Mouse (Mus musculus) forebrain, embryonic 12.5 days (tissue): ENCODE data around the gene Uhrf1bp1l. TPM values are rescaled to one million over a fixed set of nuclear protein-coding genes. Genes with fewer than 3 reads are reported as not detected.

Source experiments
- ATAC-seq: fragments of 200-750 bp; cut with Nextera tagmentation; 2 replicates; pipeline ENCODE4 v1.8.0; 2017; ENCODE audit warnings: moderate TSS enrichment; ENCODE audit not compliant: low FRiP score
- H3K27ac ChIP-seq: fragments of 300-500 bp; sonication (generic); 2 replicates; pipeline ENCODE4 v1.5.1; 2016; ENCODE audit warnings: mild to moderate bottlenecking
- H3K27me3 ChIP-seq: fragments of 300-500 bp; sonication (generic); 2 replicates; pipeline ENCODE4 v1.6.1; 2016; ENCODE audit warnings: mild to moderate bottlenecking
- H3K36me3 ChIP-seq: fragments of 300-500 bp; sonication (generic); replicated peaks from 2 replicates; pipeline ENCODE4 v1.6.1; 2016; ENCODE audit warnings: mild to moderate bottlenecking
- H3K4me1 ChIP-seq: fragments of 300-500 bp; sonication (generic); 2 replicates; pipeline ENCODE4 v1.6.1; 2016
- H3K4me2 ChIP-seq: fragments of 300-500 bp; sonication (generic); 2 replicates; pipeline ENCODE4 v1.6.1; 2016; ENCODE audit warnings: mild to moderate bottlenecking, moderate library complexity
- H3K4me3 ChIP-seq: fragments of 300-500 bp; sonication (generic); replicated peaks from 2 replicates; pipeline ENCODE4 v1.5.1; 2016; ENCODE audit warnings: mild to moderate bottlenecking
- H3K9ac ChIP-seq: fragments of 300-500 bp; sonication (generic); 2 replicates; pipeline ENCODE4 v1.6.1; 2016; ENCODE audit warnings: mild to moderate bottlenecking
- H3K9me3 ChIP-seq: fragments of 300-500 bp; sonication (generic); 2 replicates; pipeline ENCODE4 v1.6.1; 2016
- WGBS: fragments of 180-500 bp; shearing (Covaris S2); methylation state at CpG from one replicate; pipeline ENCODE4 v1.1.7; 2016; 5-methylcytosine and 5-hydroxymethylcytosine counted together
- polyA plus RNA-seq: library from polyadenylated mRNA; unstranded; fragments of >200 nt; fragmentation: Nextera tagmentation; extraction: Ambion mirVana; gene quantifications from 2 replicates; pipeline ENCODE4 v1.2.1, GENCODE M21; 2016

The Uhrf1bp1l gene
- polyA plus RNA-seq, 1 experiment from 2014 or later: 36.9 TPM

GRCm38 (mm10) chr10:89819146-89819545 lies 74.4 kb downstream of the Uhrf1bp1l start:
- no peaks in the 10 kb centered on the region for H3K27me3 ChIP-seq
- ATAC-seq: no peak
- H3K9ac ChIP-seq: no peak overlapping the region
- WGBS: 92% methylated on average over 4 of the region's 4 CpGs
- no peak overlapping the region for H3K4me2 ChIP-seq
- H3K4me3 ChIP-seq: no peak overlapping the region
- H3K9me3 ChIP-seq: no peaks in the 10 kb centered on the region
- H3K27ac ChIP-seq: no peak overlapping the region
- H3K4me1 ChIP-seq: no peaks in the 10 kb centered on the region
- H3K36me3 ChIP-seq: peaks cover 18% of the 10 kb centered on the region

GRCm38 (mm10) chr10:89823906-89824305 lies 79.1 kb downstream of the Uhrf1bp1l start:
- ATAC-seq: no peak
- Histone ChIP-seq H3K4me1 (no peaks in the 10 kb centered on the region), H3K36me3 (no peaks in the 10 kb centered on the region), H3K27me3 (no peaks in the 10 kb centered on the region), H3K4me3 (no peak overlapping the region), H3K4me2 (no peak overlapping the region), H3K9ac (no peak overlapping the region), H3K27ac (no peak overlapping the region), H3K9me3 (no peaks in the 10 kb centered on the region)
- WGBS: 53% methylated on average over 2 of the region's 2 CpGs

- Histone ChIP-seq H3K9ac (no peak overlapping the region), H3K36me3 (no peaks in the 10 kb centered on the region), H3K27ac (no peak overlapping the region), H3K4me2 (no peak overlapping the region), H3K4me1 (no peaks in the 10 kb centered on the region), H3K9me3 (no peaks in the 10 kb centered on the region), H3K4me3 (no peak overlapping the region), H3K27me3 (no peaks in the 10 kb centered on the region)
- no peak for ATAC-seq
- WGBS: 65% methylated on average over 3 of the region's 3 CpGs
These were observed 82.1 kb downstream of the Uhrf1bp1l start for GRCm38 (mm10) chr10:89826896-89827295.

GRCm38 (mm10) chr10:89832334-89832733 lies 87.5 kb downstream of the Uhrf1bp1l start:
- WGBS: 81% methylated on average over 4 of the region's 4 CpGs
- H3K27me3 ChIP-seq: no peaks in the 10 kb centered on the region
- no peak overlapping the region for H3K27ac ChIP-seq
- no peak overlapping the region for H3K4me3 ChIP-seq
- H3K4me1 ChIP-seq: no peaks in the 10 kb centered on the region
- H3K9me3 ChIP-seq: no peaks in the 10 kb centered on the region
- ATAC-seq: no peak
- no peak overlapping the region for H3K9ac ChIP-seq
- H3K4me2 ChIP-seq: no peak overlapping the region
- no peaks in the 10 kb centered on the region for H3K36me3 ChIP-seq

GRCm38 (mm10) chr10:89833166-89833565 lies 88.4 kb downstream of the Uhrf1bp1l start:
- Histone ChIP-seq H3K4me1 (no peaks in the 10 kb centered on the region), H3K27me3 (no peaks in the 10 kb centered on the region), H3K4me2 (no peak overlapping the region), H3K4me3 (no peak overlapping the region), H3K27ac (no peak overlapping the region), H3K9ac (no peak overlapping the region), H3K36me3 (no peaks in the 10 kb centered on the region), H3K9me3 (no peaks in the 10 kb centered on the region)
- ATAC-seq: no peak
- WGBS: 86% methylated on average over 10 of the region's 10 CpGs

DNA sequence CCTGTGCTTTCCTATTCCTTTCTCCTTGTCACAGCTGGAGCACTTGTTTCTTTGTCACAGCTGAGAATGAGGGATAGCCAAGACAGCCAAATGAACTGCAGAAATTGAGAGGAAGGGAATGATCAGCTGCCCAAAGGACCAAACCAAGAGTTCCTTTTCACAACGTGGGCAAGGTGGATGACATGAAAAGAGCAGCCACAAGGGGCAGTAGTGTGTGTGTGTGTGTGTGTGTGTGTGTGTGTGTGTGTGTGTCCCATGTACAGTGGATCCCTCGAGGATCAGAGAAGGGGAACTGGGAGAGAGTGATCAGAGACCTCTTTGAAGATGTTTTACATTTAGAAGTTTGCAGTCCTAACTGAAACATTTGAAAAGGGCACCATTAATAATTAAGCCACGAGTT lies 92.7 kb downstream of the Uhrf1bp1l start:
- no peak overlapping the region for H3K4me3 ChIP-seq
- no peaks in the 10 kb centered on the region for H3K27me3 ChIP-seq
- WGBS: 51% methylated on average over 3 of the region's 3 CpGs
- H3K36me3 ChIP-seq: no peaks in the 10 kb centered on the region
- no peaks in the 10 kb centered on the region for H3K9me3 ChIP-seq
- H3K9ac ChIP-seq: no peak overlapping the region
- ATAC-seq: no peak
- no peak overlapping the region for H3K27ac ChIP-seq
- no peaks in the 10 kb centered on the region for H3K4me1 ChIP-seq
- H3K4me2 ChIP-seq: no peak overlapping the region

GRCm38 (mm10) chr10:89838834-89839233 lies 94.0 kb downstream of the Uhrf1bp1l start:
- Histone ChIP-seq H3K9ac (no peak overlapping the region), H3K4me3 (no peak overlapping the region), H3K4me2 (no peak overlapping the region), H3K36me3 (no peaks in the 10 kb centered on the region), H3K9me3 (no peaks in the 10 kb centered on the region), H3K27ac (no peak overlapping the region), H3K4me1 (no peaks in the 10 kb centered on the region), H3K27me3 (no peaks in the 10 kb centered on the region)
- no peak for ATAC-seq
- 91% methylated on average over 3 of the region's 3 CpGs for WGBS

- no peaks in the 10 kb centered on the region for H3K4me1 ChIP-seq
- H3K36me3 ChIP-seq: no peaks in the 10 kb centered on the region
- ATAC-seq: no peak
- no peaks in the 10 kb centered on the region for H3K27me3 ChIP-seq
- no peak overlapping the region for H3K4me2 ChIP-seq
- 97% methylated on average over 6 of the region's 6 CpGs for WGBS
- H3K27ac ChIP-seq: no peak overlapping the region
- no peak overlapping the region for H3K4me3 ChIP-seq
- H3K9me3 ChIP-seq: 0 out of 2 replicates have a peak, but pooled peaks cover 3% of the 10 kb centered on the region
- H3K9ac ChIP-seq: no peak overlapping the region
These were observed 106.2 kb downstream of the Uhrf1bp1l start for GRCm38 (mm10) chr10:89850951-89851350.

- Histone ChIP-seq H3K9ac (no peak overlapping the region), H3K4me2 (no peak overlapping the region), H3K4me3 (no peak overlapping the region), H3K9me3 (no peaks in the 10 kb centered on the region), H3K36me3 (no peaks in the 10 kb centered on the region), H3K4me1 (no peaks in the 10 kb centered on the region), H3K27ac (no peak overlapping the region), H3K27me3 (no peaks in the 10 kb centered on the region)
- 85% methylated on average over 5 of the region's 5 CpGs for WGBS
- no peak for ATAC-seq
These were observed 110.6 kb downstream of the Uhrf1bp1l start for GRCm38 (mm10) chr10:89855251-89855875.

GRCm38 (mm10) chr10:89856286-89856685 lies 111.5 kb downstream of the Uhrf1bp1l start:
- Histone ChIP-seq H3K27ac (no peak overlapping the region), H3K36me3 (no peaks in the 10 kb centered on the region), H3K4me2 (no peak overlapping the region), H3K4me3 (no peak overlapping the region), H3K9me3 (no peaks in the 10 kb centered on the region), H3K4me1 (no peaks in the 10 kb centered on the region), H3K9ac (no peak overlapping the region), H3K27me3 (no peaks in the 10 kb centered on the region)
- no peak for ATAC-seq
- 92% methylated on average over 7 of the region's 7 CpGs for WGBS

DNA sequence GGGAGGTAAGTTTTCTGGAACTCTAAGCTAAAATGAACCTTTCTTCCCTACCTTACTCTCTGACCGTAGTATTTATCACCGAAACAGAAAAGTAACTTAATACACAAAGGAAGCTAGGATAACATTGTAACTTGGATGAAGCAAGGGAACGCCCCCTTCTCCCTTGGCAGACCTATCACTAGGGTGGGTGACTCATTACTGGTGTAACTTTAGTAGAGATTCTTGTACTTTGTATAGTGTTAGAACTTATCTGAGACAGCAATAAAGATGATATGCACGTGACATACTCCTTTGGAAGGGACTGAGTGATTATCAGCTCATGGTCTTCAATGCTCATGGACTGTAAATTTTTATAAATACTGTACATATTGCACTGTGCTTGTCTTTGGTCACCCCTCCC lies 123.4 kb downstream of the Uhrf1bp1l start:
- no peaks in the 10 kb centered on the region for H3K36me3 ChIP-seq
- H3K4me3 ChIP-seq: no peak overlapping the region
- H3K4me2 ChIP-seq: no peak overlapping the region
- H3K9me3 ChIP-seq: no peaks in the 10 kb centered on the region
- H3K27ac ChIP-seq: no peak overlapping the region
- peaks cover 1% of the 10 kb centered on the region; the same call in 1 of the 2 replicates for H3K27me3 ChIP-seq
- H3K4me1 ChIP-seq: no peaks in the 10 kb centered on the region
- 91% methylated on average over 4 of the region's 4 CpGs for WGBS
- H3K9ac ChIP-seq: no peak overlapping the region
- ATAC-seq: no peak

GRCm38 (mm10) chr10:89868836-89869235 lies 124.0 kb downstream of the Uhrf1bp1l start:
- Histone ChIP-seq H3K4me2 (no peak overlapping the region), H3K9ac (no peak overlapping the region), H3K4me3 (no peak overlapping the region), H3K27me3 (peaks cover 4% of the 10 kb centered on the region; the same call in 1 of the 2 replicates), H3K36me3 (no peaks in the 10 kb centered on the region), H3K27ac (no peak overlapping the region), H3K9me3 (no peaks in the 10 kb centered on the region), H3K4me1 (0 out of 2 replicates have a peak, but pooled peaks cover 3% of the 10 kb centered on the region)
- WGBS: 81% methylated on average over 3 of the region's 3 CpGs
- ATAC-seq: no peak
